Mouse (Mus musculus) midbrain, postnatal 0 days (tissue): Measurements from ENCODE around the gene Ptgr1. TPM values are rescaled to one million over a fixed set of nuclear protein-coding genes. Genes with fewer than 3 reads are reported as not detected.
A peak's percentile ranks its signal among the peaks of the same experiment; 100 is the strongest.

Experiments
- ATAC-seq: fragments of 200-750 bp; cut with Nextera tagmentation; 2 replicates; pipeline ENCODE4 v1.8.0; 2017; ENCODE audit warnings: moderate number of reproducible peaks, mild to moderate bottlenecking, moderate TSS enrichment, moderate library complexity; ENCODE audit not compliant: low FRiP score
- DNase-seq: peaks from one replicate; pipeline ENCODE4 v3.0.0-alpha.2; 2015; ENCODE audit warnings: low spot score
- H3K27ac ChIP-seq: fragments of 300-500 bp; sonication (generic); 2 replicates; pipeline ENCODE4 v1.5.1; 2014; ENCODE audit warnings: low read depth, mild to moderate bottlenecking, low read length, mixed read lengths
- H3K27me3 ChIP-seq: fragments of 300-500 bp; sonication (generic); 2 replicates; pipeline ENCODE4 v1.6.1; 2014; ENCODE audit warnings: low read length, control low read depth, mixed read lengths; ENCODE audit not compliant: insufficient read depth
- H3K36me3 ChIP-seq: fragments of 300-500 bp; sonication (generic); 2 replicates; pipeline ENCODE4 v1.6.1; 2014; ENCODE audit warnings: low read length, control low read depth, mixed read lengths; ENCODE audit not compliant: insufficient read depth
- H3K4me1 ChIP-seq: fragments of 300-500 bp; sonication (generic); 2 replicates; pipeline ENCODE4 v1.6.1; 2014; ENCODE audit warnings: mild to moderate bottlenecking, control low read depth, antibody characterized with exemption, low read length, mixed read lengths; ENCODE audit not compliant: insufficient read depth
- H3K4me2 ChIP-seq: fragments of 300-500 bp; sonication (generic); 2 replicates; pipeline ENCODE4 v1.6.1; 2014; ENCODE audit warnings: low read depth, mild to moderate bottlenecking, low read length, mixed read lengths; ENCODE audit not compliant: poor library complexity, severe bottlenecking
- H3K4me3 ChIP-seq: fragments of 300-500 bp; sonication (generic); 2 replicates; pipeline ENCODE4 v1.5.1; 2014; ENCODE audit warnings: low read depth, mild to moderate bottlenecking, low read length, moderate library complexity
- H3K9ac ChIP-seq: fragments of 300-500 bp; sonication (generic); replicated peaks from 2 replicates; pipeline ENCODE4 v1.6.1; 2014; ENCODE audit warnings: mild to moderate bottlenecking, low read length, moderate library complexity, mixed read lengths; ENCODE audit not compliant: poor library complexity, severe bottlenecking
- H3K9me3 ChIP-seq: fragments of 300-500 bp; sonication (generic); 2 replicates; pipeline ENCODE4 v1.6.1; 2016; ENCODE audit warnings: low read length, control low read depth
- CTCF ChIP-seq: IDR thresholded peaks from 2 replicates; pipeline ENCODE4 v1.5.1; 2016; ENCODE audit warnings: antibody characterized with exemption, mild to moderate bottlenecking
- WGBS: fragments of 180-500 bp; shearing (Covaris S2); extraction: QIAGEN DNeasy Blood & Tissue Kit; methylation state at CpG from one replicate; pipeline ENCODE4 v1.1.7; 2014; 5-methylcytosine and 5-hydroxymethylcytosine counted together
- polyA plus RNA-seq: library from polyadenylated mRNA; unstranded; fragments of >200 nt; fragmentation: Nextera tagmentation; extraction: Ambion mirVana; gene quantifications from 2 replicates; pipeline ENCODE4 v1.2.1, GENCODE M21; 2015
- total RNA-seq: library from RNA; depleted of rRNA; stranded (reverse); fragments of >200 nt; gene quantifications from 2 replicates; pipeline ENCODE4 v1.2.3, GENCODE M21; 2014

Ptgr1 gene
- total and polyA plus RNA-seq, 2 experiments from 2014 or later = 1.9 to 3.4 TPM

DNA sequence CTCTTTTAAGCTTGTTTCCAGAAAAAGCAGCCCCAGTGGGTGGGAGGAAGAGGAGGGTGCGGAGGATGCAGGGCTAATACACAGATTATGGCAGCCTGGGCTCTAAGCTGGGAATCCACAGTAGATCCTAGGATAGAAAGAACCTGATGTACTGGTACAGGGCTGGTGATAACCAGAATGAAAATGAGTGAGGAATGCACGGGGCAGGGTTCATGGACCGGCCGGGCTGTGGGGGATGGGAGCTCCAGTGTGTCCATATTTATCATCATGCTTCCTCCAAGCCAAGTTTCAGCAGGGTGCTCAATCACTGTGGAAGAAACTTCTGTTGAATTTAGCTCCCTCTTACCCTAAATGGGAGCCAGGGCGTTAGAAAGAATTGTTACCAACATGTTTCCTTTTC lies 10.2 kb upstream of the Ptgr1 start:
- DNase-seq (no peak), ATAC-seq (no peak)
- H3K4me1 ChIP-seq = no peaks in the 10 kb centered on the region
- H3K4me3 ChIP-seq = no peak overlapping the region
- H3K27ac ChIP-seq = no peak overlapping the region
- 82% methylated on average over 5 of the region's 5 CpGs for WGBS
- H3K4me2 ChIP-seq = no peak overlapping the region
- H3K9ac ChIP-seq = no peak overlapping the region
- no peak for TF ChIP-seq CTCF
- no peaks in the 10 kb centered on the region for H3K36me3 ChIP-seq
- H3K9me3 ChIP-seq = no peaks in the 10 kb centered on the region
- no peaks in the 10 kb centered on the region for H3K27me3 ChIP-seq

DNA sequence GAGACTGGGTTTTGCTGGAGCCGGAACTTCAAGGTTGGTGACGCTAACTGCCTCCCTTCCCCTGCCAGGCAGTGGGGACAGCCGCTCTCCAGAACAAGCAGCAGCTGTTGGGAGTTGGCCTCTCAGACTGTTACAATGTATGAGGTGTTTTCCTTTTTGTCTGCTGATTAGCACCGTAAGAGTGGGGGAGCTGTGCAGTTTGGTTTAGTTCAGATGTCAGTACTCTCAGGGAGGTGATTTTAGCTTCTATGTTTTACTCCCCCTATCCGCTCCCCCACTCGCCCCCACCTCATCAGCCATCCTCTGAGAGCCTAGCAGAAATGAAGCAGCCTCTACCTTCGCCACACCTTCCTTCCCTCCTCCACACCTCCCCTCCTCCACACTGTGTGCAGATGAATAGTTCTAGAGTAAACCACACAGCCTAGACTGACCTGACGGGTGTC lies 8.4 kb upstream of the Ptgr1 start:
- 81% methylated on average over 8 of the region's 8 CpGs for WGBS
- Histone ChIP-seq H3K27ac (no peak overlapping the region), H3K4me3 (no peak overlapping the region), H3K36me3 (no peaks in the 10 kb centered on the region), H3K27me3 (no peaks in the 10 kb centered on the region), H3K9me3 (no peaks in the 10 kb centered on the region), H3K4me1 (no peaks in the 10 kb centered on the region), H3K4me2 (no peak overlapping the region), H3K9ac (no peak overlapping the region)
- DNase-seq = no peak
- ATAC-seq = no peak
- TF ChIP-seq CTCF = no peak

DNA sequence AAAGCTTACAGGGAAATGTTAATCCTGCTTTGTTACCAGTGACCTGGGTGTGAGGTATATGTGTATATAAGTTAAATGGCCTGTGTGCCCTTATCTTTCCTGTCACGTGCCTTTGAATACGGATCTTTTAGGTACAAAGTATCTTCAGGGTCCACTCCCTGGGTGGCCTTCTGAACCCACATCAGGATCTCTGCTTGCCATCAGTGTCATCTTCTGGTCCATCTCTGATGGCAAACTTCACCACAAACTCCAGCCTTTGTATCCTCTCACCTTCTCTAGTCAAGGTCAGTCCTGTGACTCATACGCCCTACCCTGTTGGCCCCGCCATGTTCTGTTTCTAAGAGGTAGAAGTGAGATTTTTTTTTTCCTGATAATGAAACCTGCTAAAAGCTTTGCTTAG lies 7.8 kb upstream of the Ptgr1 start, which contains the start of gene Dnajc25:
Gene Dnajc25, plus strand, starts transcription at position 301 of the 400 bp plus-strand sequence.
- no peaks in the 10 kb centered on the region for H3K27me3 ChIP-seq
- WGBS = 96% methylated on average over 4 of the region's 4 CpGs
- no peak within 1 kb of the TSS for H3K27ac ChIP-seq
- H3K9me3 ChIP-seq = no peaks in the 10 kb centered on the region
- no peak within 1 kb of the TSS for H3K4me2 ChIP-seq
- no peaks in the 10 kb centered on the region for H3K4me1 ChIP-seq
- DNase-seq (no peak), ATAC-seq (no peak)
- H3K9ac ChIP-seq = no peak within 1 kb of the TSS
- TF ChIP-seq CTCF = no peak
- H3K36me3 ChIP-seq = no peaks in the 10 kb centered on the region
- no peak within 1 kb of the TSS for H3K4me3 ChIP-seq

DNA sequence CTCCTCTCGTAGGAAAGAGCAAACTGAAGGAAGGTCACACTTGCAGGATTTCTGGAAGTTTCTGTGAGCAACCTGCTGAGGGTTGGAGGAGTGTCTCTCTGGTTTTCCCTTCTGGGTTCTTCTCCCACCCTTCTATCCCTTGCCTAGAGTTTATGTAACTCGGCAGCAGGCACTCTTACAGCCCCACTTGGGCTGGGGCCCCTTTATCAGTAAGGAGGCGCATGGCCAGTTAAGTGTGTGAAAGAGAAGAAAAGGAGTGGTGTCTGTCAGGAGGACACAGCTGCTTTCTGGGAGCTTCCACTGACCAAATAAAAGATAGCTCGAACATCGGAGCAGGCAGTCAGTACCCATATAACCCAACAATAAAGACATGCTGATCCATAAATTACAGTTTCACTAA lies 5.3 kb upstream of the Ptgr1 start:
- TF ChIP-seq CTCF = no peak
- Histone ChIP-seq H3K27me3 (0 out of 2 replicates have a peak, but pooled peaks cover 4% of the 10 kb centered on the region), H3K4me3 (no peak overlapping the region), H3K36me3 (no peaks in the 10 kb centered on the region), H3K9me3 (no peaks in the 10 kb centered on the region), H3K4me2 (no peak overlapping the region), H3K9ac (no peak overlapping the region), H3K27ac (no peak overlapping the region), H3K4me1 (no peaks in the 10 kb centered on the region)
- WGBS = 76% methylated on average over 5 of the region's 5 CpGs
- no peak for ATAC-seq
- DNase-seq = no peak

DNA sequence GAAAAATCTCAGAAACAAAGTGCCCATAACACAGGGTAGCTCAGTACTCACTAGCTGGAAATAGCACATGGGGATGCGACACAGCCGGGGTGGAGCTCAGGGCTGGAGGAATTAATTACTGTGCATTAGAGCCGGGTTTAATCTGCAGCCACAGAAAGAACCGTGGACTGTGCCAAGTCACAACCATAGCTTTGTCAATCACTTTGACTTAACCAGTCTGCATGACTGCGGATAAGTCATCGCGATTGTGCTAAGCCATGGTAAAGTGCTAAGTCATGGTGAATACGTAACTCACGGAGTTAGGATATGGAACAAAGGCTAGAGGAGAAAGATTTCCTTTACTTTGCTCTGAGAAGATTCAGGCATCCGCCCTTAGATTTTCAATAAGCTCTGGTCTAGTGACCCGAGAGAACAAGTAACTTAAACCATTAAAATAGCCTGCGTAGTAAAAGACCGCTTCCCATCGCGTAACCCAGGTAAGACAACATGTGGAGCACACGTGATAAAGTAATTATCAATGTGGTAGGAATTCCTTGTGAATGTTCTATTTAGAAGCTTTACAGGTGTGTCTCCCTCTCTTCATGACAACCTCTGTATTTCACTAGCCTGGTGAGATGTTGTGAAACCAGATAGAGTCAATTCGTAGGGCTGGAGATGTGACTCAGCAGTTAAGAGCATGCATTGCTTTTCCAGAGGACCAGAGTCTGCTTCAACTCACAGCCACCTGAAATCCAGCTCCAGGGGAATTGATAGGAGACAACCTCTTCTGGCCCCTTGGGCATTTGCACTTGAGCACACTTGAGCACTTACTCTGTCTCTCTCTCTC lies 3.9 kb upstream of the Ptgr1 start:
- TF ChIP-seq CTCF = no peak
- no peaks in the 10 kb centered on the region for H3K4me1 ChIP-seq
- H3K9me3 ChIP-seq = no peaks in the 10 kb centered on the region
- H3K4me2 ChIP-seq = no peak overlapping the region
- ATAC-seq = no peak
- 0 out of 2 replicates have a peak, but pooled peaks cover 4% of the 10 kb centered on the region for H3K27me3 ChIP-seq
- H3K4me3 ChIP-seq = no peak overlapping the region
- peak; percentile 21 for DNase-seq
- H3K9ac ChIP-seq = no peak overlapping the region
- no peak overlapping the region for H3K27ac ChIP-seq
- H3K36me3 ChIP-seq = no peaks in the 10 kb centered on the region
- 52% methylated on average over 17 of the region's 17 CpGs for WGBS

DNA sequence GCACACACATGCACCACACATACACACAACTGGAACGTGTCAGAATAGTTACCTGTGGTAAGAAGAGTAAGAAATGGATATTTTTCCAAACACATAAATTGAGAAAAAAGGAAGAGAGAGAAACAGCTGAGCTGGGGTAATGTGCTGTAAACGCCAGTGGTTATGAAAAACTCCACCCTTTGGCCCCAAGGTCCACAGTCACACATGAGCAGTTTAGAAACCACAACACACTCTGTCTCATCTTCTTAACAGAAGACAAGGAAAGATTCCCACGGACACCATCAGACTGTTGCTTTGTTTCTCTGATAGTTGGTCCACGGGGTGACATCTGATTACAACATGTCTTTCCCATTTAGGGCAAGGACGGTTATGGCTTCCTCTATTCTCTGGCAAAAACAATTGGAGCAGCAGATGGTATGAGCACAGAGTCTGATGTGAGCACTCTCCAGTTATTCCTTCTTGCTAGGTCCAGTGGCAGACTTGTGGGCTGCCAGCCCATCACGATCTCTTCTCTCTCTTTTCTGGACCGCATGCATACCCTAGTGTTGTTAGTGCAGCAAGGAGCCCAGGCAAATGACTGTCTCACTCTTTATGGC lies 2.5 kb upstream of the Ptgr1 start:
- no peak overlapping the region for H3K4me2 ChIP-seq
- no peaks in the 10 kb centered on the region for H3K9me3 ChIP-seq
- no peak overlapping the region for H3K27ac ChIP-seq
- 82% methylated on average over 7 of the region's 7 CpGs for WGBS
- H3K9ac ChIP-seq = no peak overlapping the region
- no peaks in the 10 kb centered on the region for H3K4me1 ChIP-seq
- 0 out of 2 replicates have a peak, but pooled peaks cover 4% of the 10 kb centered on the region for H3K27me3 ChIP-seq
- ATAC-seq (no peak), DNase-seq (no peak)
- TF ChIP-seq CTCF = no peak
- no peaks in the 10 kb centered on the region for H3K36me3 ChIP-seq
- no peak overlapping the region for H3K4me3 ChIP-seq
